Mouse (Mus musculus): ENCODE measurements around the gene P2rx5. TPM values are rescaled to one million over a fixed set of nuclear protein-coding genes. Genes with fewer than 3 reads are reported as not detected.

The P2rx5 gene
- total RNA-seq, 2 experiments from 2014 or later, result 7.0 to 12.9 TPM

GRCm38 (mm10) chr11:73205194-73205593 is 45.0 kb downstream of the P2rx5 start:
- no peak overlapping the region for H3K4me3 ChIP-seq
- DNase-seq, result no peak
- H3K27ac ChIP-seq, result no peak overlapping the region
- TF ChIP-seq CTCF (IDR thresholded peaks at IDR 0.05), result no peak
- intact Hi-C loops (cut with DNase I), result no loop called here

- intact Hi-C loops (cut with DNase I), result no loop called here
- DNase-seq, result no peak
- no peak overlapping the region for H3K4me3 ChIP-seq
- H3K27ac ChIP-seq, result no peak overlapping the region
- TF ChIP-seq CTCF (IDR thresholded peaks at IDR 0.05), result peak; percentile 37; the same call in 1 of the 2 replicates
These were observed 47.4 kb downstream of the P2rx5 start for GRCm38 (mm10) chr11:73207621-73208020.

GRCm38 (mm10) chr11:73213956-73214355 is 53.7 kb downstream of the P2rx5 start:
- DNase-seq, result no peak
- Histone ChIP-seq H3K27ac (no peak overlapping the region), H3K4me3 (no peak overlapping the region)
- no peak for TF ChIP-seq CTCF (IDR thresholded peaks at IDR 0.05)
- intact Hi-C loops (cut with DNase I), result no loop called here

- H3K27ac ChIP-seq, result no peak overlapping the region
- DNase-seq, result no peak
- peak; percentile 41 for TF ChIP-seq CTCF (IDR thresholded peaks at IDR 0.05)
- intact Hi-C loops (cut with DNase I), result no loop called here
- H3K4me3 ChIP-seq, result no peak overlapping the region
These were observed 59.5 kb downstream of the P2rx5 start for GRCm38 (mm10) chr11:73219671-73220070.

- intact Hi-C loops (cut with DNase I), result no loop called here
- Histone ChIP-seq H3K4me3 (no peak overlapping the region), H3K27ac (no peak overlapping the region)
- DNase-seq, result no peak
- no peak for TF ChIP-seq CTCF (IDR thresholded peaks at IDR 0.05)
These were observed 60.4 kb downstream of the P2rx5 start for GRCm38 (mm10) chr11:73220651-73221050.

Other genes starting within 250 kb of the P2rx5 start
- 1 to 10 TPM; 5.1 to 6.2 TPM for gene Atp2a3, start 199.3 kb upstream of the P2rx5 start, total RNA-seq (2021)
- gene P2rx1, start 161.3 kb upstream of the P2rx5 start, total RNA-seq (2021), result under 1 TPM; 0.15 to 0.56 TPM
- gene Camkk1, start 141.4 kb upstream of the P2rx5 start, total RNA-seq (2021), result under 1 TPM; 0.43 to 0.89 TPM
- gene Ncbp3, start 112.6 kb upstream of the P2rx5 start, total RNA-seq (2021), result 1 to 10 TPM; 3.2 to 3.9 TPM
- under 1 TPM; 0.08 to 0.17 TPM for gene Itgae, start 69.8 kb upstream of the P2rx5 start, total RNA-seq (2021)
- under 1 TPM in 1 of 2 experiments, not detected in 1; 0.08 TPM for gene Haspin, start 22.1 kb upstream of the P2rx5 start, total RNA-seq (2021)
- 10 to 100 TPM; 82.6 to 93.4 TPM for gene Emc6, start 16.6 kb downstream of the P2rx5 start, total RNA-seq (2021)
- 10 to 100 TPM in 1 of 2 experiments, 1 to 10 TPM in 1; 6.5 to 13.9 TPM for gene Tax1bp3, start 16.7 kb downstream of the P2rx5 start, total RNA-seq (2021)
- gene Ctns, start 38.6 kb downstream of the P2rx5 start, total RNA-seq (2021), result 1 to 10 TPM; 5.7 to 7.8 TPM
- gene Shpk, start 39.0 kb downstream of the P2rx5 start, total RNA-seq (2021), result under 1 TPM; 0.50 to 0.66 TPM
- under 1 TPM; 0.06 to 0.20 TPM for gene Trpv1, start 73.9 kb downstream of the P2rx5 start, total RNA-seq (2021)
- gene Trpv3, start 107.0 kb downstream of the P2rx5 start, total RNA-seq (2021), result not detected
- 1 to 10 TPM; 2.1 to 5.1 TPM for gene Aspa, start 169.2 kb downstream of the P2rx5 start, total RNA-seq (2021)
- not detected for gene Gm49340, start 169.3 kb downstream of the P2rx5 start, total RNA-seq (2021)
- not detected for gene Spata22, start 169.3 kb downstream of the P2rx5 start, total RNA-seq (2021)
- gene Olfr20, start 190.4 kb downstream of the P2rx5 start, total RNA-seq (2021), result not detected
- gene Olfr376, start 210.8 kb downstream of the P2rx5 start, total RNA-seq (2021), result not detected
- not detected for gene Olfr1, start 239.2 kb downstream of the P2rx5 start, total RNA-seq (2021)